Mouse (Mus musculus) layer of hippocampus, adult 18-20 months (tissue): ENCODE measurements around the gene Dscaml1. TPM values are rescaled to one million over a fixed set of nuclear protein-coding genes. Genes with fewer than 3 reads are reported as not detected.

Experiments
- DNase-seq, 2 experiments: peaks; one replicate each; pipeline ENCODE4 v3.0.0; 2022; ENCODE audit warnings: low spot score in 2 of 2
- total RNA-seq, 2 experiments: library from RNA; stranded (reverse); gene quantifications; 2 replicates each; pipeline ENCODE4 v1.2.3; 2021

Dscaml1 gene
- total RNA-seq, 2 experiments from 2014 or later, result 81.6 to 85.3 TPM

DNA sequence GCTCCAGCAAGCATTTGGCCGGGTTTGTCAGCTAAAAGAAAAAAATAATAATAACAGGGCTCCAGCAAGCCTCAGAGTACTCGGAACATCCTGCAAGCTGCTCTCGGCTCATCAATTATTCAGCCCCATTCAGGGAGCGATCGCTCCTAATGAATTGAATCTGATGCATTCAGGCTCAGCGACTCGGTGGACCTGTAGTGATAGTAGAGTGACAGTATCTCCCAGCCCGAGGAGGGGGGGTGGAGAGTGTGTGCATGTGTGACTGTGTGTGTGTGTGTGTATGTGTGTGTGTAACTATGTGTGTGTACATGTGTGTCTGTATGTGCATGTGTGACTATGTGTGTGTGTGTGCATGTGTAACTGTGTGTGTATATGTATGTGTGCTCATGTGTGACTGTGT, 250.2 kb downstream of the Dscaml1 start:
- DNase-seq, result peak in 1 of 2 experiments; percentile 47

DNA sequence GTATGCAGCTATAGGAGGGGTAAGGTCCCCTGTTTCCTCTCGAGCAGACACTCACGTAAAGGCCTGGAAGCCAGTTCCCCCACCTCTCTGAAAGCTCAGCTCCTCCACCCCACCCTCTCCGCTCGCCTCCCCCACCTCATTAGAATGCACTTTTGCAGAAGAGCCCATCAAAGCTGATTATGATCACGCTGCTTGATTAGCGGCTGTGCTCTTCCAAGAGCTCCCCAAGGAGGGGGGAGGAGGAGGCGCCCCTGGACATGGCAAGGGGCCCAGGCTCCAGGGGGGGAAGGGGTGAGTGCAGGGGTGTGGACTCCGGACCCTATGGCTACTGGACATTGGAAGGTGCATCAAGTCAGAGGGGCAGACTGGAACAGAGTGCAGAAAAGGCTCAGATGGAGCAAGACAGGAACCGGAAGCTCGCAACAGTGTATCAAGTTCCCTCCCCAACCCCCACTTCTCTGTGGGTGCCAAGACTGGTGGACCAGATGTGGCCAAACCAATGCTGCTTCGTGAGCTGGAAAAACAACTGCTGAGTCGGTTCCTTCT, 250.9 kb downstream of the Dscaml1 start:
- peak in 1 of 2 experiments; percentile 45 for DNase-seq

DNA sequence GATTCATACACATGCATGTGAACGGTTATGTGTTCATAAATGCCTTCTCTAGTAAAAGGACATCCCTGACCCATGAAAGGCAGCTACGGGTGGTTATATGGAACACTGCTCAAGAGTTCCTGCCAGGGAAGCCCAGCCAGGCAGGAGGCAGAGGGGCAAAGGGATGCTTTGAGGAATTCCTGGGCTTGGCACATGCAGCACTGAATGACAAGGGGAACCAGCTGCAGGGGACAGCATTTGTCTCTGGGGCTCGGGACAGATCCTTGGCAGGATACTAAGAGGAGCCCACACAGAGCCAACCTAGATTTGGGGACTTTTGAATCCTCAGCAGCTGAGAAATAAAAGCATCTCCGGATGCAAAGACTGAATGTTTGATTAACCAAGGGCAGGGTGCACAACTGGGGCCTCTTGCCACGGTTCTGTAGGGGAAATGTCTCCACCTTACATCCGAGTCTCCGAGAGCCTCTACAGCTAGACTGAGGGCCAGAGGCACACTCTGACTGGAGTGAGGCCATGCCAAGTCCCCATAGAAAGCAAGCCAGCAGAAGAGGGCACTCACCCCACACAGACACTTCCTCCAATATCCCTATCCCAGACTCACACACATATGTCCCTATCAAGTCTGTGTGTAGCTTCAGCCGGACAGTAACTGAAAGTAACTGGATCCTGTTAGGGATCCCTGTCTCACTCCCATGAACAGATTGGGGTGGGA, 251.7 kb downstream of the Dscaml1 start:
- peak in 1 of 2 experiments; percentile 44 for DNase-seq

DNA sequence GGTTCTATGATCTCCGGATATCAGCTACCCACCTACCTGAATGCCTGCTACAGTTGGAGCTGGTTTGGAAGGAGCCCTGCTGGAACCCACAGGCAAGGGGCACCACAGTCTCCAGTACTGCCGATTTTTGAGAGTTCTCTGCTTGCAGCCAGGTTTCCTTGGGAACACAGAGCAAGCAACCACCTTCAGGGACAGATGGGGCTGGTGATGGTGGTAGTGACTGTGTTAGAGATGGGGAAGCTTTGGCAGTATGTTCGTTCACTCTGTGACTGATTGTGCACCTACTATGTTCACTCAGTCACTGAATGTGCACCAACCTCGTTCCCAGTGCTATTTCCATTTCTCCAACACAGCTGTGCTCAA, 252.2 kb downstream of the Dscaml1 start:
- peak; percentile 71 to 82 for DNase-seq

DNA sequence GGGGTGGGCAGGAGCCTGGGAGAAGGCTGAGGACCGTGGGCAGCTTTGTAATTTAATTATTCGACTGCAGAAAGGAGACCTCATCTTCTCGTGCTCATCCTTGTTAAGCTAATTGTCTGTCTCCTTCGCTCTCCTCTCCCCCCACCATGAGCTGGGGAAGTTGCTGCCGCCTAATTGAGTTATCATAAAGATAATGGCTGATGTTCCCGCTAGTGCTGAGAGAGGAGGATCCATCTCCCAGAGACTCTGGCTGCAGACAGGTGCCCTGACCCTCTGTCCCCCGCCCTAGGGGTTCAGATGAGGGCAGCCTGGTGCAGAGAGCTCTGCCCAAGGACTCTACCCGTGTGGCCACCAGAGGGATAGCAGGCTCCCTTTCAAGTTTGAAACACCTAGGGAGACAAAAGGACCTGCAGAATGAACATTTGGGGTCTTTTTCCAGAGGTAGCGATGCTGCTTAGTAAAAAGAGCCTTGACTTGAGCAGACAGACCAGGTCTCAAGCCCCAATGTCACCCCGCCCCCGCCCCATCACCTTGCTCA, 256.1 kb downstream of the Dscaml1 start:
- no peak for DNase-seq

DNA sequence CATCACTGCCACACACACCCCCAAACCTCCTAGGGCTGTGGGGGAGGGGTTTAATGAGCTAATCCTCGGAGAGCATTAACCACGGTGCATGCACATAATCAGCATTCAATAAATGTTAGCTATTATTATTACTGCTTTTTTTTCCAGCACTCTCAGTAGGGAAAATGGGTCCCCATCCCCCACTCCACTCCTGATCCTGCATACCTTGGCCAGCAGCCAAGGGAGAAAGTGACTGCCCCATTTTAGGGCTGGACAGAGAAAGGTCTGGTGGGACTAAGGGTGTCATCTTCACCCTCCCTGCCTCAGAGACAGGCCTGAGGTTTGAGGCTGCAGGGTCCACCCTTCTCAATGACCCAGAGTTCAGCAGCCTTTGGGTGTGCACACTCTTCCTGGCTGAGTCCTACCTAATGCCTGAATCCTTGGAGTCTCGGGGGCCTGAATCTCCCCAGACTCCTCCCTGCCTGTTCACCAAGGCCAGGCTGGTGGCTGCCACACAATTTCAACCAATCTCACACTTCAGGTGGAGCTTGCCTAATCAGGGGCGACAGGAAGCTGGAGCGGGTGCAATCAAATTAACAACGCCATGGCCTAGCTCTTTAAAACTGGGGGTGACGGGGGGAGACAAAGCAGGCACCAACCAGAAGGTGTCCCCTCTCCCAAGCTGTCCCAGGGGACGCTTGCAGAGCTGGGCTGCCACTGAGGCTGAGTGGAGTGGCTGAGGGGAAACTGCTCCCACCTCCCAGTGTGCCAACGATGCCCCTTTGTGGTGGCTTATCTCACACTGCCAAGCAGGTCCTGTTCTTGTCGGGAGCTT, 267.2 kb downstream of the Dscaml1 start:
- DNase-seq, result no peak

DNA sequence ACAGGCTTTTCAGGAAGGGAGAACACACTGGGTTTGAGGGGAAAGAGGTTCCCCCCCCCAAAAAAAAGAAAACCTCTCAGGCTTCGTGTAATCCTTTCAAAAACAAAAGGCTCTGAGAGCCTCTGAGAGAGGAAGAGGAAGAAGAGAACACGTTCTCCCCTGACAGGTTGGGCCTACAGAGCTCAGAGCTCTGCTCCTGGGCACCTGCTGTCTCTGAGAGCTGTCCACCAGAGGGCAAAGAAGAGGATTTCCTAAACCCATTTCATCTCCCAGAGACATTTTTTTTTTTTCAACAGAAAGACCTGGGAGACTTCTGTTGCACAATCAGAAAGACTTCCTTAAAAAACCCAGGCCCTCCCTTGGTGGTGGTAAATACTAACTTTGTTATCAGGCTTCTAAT, 267.8 kb downstream of the Dscaml1 start:
- no peak for DNase-seq

DNA sequence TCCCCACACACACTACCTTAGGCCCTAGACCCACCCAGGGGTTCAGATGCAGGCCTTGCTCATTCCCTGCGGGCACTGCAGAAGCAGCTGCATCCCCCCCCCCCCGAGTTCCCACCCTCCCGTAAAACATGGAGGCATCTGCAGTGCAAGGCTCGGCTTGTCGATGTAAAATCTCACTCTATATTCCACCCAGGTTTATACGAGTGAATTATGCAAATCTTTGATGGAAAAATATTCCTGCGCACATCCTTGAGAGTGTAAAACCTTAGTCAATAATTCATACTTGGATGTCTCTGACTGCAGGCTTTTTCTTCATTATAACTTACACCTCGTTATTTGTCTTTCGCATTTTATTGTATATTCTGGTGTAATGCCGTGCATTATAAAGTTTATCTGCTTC, 272.7 kb downstream of the Dscaml1 start:
- no peak for DNase-seq

DNA sequence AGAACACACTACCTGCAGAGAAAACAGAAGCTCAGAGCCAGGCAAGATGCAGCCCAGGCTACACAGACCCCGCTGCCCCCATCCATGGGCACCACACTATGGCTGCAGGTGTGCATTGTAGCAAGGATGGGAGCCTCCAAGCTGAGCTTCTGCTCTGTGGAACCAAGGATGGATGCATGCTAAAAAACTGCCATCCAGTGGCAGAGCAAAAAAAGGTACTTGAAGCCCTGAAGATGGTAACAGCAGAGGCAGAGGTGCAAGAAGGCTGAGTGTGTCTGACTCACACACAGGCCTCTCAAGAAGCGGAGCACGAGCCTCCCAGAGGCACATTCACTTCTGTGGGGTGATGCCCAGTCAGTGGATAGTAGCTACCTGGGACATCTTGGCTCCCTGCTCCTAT, 276.8 kb downstream of the Dscaml1 start:
- DNase-seq, result no peak

DNA sequence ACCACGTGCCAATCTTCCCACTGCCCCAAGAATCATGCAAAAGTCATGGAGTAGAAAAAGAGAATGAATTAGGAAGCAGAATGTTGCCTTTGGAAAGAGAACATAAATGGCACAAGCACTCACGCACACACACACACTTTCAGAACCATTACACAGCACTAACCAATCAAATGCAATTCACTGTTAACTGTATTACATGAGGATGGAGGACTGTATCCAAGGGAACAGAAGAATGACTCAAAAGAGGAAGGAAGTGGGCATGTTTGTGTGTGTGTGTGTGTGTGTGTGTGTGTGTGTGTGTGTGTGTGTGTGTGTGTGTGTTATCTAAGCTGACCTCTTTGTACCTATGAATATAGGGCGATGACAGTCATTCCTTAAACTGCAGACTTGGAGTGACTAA, 278.0 kb downstream of the Dscaml1 start:
- no peak for DNase-seq

DNA sequence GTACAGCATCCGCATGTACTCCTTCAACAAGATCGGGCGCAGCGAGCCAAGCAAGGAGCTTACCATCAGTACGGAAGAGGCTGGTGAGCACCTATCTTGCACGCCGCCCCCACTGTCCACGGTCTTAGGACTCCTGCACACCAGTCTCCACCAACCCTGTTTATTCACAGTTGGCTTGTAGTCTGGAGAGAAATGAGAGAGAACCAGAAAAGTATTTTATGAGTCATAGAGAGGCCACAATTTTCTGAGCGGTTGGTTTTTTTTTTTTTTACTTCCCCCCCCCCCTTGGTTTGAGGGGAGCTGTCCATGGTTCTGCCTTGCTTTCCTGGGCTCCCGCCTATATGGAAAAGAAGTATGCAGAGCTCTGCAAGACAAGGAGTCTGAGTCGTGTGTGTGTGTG, 283.9 kb downstream of the Dscaml1 start:
- no peak for DNase-seq

DNA sequence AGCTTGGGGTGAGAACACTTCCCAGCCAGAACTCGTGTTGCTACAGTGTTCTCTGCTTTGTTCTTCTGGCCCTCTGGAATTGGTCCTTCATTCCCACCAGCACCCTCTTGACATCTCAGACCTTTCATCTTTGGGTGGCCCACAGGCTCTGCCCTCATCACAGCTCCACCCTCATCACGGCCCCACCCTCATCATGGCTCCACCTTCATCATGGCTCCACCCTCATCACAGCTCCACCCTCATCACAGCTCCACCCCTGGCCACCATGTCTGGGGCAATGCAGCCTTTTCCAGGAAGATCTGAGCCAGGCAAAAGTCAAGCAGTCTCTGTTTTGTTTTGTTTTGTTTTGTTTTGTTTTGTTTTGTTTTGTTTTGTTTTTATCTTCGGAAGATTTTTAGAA, 289.0 kb downstream of the Dscaml1 start:
- no peak for DNase-seq

DNA sequence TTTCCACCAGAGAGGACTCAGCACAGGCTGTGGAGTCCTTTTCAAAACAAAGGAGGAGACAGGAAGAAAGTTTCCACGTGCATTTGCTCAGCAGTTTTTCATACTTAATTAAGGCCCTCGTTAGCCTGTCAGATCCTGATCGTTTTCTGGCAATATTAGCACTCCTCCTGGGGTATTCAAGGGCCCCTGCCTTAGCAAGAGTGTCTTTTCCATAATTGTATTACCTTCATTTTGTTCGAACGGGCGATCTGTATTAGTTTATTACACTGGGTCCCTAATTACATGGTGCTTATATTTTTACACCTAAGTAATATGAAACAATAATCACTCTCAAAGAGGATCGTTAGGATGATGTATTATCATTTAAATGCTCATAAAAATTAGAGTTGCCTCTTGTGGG, 293.6 kb downstream of the Dscaml1 start:
- DNase-seq, result no peak

DNA sequence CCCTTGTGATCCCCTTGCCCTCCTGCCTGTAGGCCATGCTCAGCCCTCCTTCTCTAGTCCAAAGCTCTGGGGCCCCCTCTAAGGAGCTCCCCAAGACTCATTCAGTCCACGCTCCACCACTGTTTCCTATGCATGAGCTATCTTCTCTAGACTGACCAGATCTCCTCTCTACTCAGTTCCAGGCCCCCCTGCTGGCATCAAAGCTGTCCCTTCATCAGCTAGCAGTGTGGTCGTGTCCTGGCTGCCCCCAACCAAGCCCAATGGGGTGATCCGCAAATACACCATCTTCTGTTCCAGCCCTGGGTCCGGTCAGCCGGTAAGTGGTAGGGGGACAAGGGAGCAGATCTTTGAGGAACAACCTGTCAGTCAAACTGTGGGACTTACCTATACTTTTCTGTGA, 305.4 kb downstream of the Dscaml1 start:
- no peak for DNase-seq

DNA sequence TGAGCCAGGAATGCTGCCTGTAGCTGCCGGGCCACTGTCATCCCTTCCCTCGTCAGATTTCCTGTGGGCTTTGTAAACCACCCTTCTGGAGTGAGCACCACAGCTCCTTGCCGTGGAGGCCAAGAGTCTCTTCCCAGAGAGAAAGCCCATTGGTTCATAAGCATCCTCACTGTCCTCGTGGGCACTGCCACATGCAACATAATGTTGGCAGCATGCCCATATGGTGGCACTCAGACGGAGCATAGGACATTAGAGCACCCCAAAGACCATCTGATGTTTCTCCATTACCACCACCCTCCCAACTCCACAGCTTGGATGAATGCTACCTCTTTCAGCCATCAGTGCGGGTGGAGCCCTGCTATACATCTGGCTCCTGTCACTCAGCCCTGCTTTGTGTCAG, 306.8 kb downstream of the Dscaml1 start:
- no peak for DNase-seq

DNA sequence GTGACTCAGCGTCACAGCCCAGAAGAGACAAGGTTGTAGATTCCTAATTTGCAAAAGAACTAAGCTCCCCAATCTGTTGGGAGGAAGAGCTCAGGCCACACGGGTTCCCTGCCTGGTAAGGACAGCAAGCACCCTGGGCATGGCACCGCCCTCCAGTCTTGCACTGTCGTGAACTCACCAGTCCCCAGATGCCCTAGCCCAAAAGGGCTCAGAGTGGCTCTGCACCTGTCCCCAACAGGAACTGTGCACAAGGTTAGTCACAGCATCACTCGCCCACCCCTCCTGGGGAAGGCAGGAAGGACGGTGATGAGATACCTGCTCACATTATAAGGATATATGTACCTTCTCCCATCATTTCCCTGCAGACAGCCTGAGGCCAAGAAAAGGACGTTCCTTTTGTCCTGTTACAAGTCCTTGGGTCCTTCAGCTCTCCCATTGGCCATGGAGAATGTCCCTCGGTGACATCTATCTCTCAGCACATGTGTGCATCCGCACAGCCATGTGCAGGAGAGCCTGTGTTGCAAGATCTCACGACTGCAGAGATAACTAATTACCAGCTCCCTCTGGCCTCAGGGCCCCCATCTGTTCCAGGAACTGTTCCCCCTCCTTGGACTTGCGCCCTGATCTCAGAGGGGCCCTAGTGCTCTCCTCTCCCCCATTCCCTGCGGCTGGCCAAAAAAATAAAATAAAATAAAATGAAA, 312.7 kb downstream of the Dscaml1 start:
- peak in 1 of 2 experiments; percentile 45 for DNase-seq

DNA sequence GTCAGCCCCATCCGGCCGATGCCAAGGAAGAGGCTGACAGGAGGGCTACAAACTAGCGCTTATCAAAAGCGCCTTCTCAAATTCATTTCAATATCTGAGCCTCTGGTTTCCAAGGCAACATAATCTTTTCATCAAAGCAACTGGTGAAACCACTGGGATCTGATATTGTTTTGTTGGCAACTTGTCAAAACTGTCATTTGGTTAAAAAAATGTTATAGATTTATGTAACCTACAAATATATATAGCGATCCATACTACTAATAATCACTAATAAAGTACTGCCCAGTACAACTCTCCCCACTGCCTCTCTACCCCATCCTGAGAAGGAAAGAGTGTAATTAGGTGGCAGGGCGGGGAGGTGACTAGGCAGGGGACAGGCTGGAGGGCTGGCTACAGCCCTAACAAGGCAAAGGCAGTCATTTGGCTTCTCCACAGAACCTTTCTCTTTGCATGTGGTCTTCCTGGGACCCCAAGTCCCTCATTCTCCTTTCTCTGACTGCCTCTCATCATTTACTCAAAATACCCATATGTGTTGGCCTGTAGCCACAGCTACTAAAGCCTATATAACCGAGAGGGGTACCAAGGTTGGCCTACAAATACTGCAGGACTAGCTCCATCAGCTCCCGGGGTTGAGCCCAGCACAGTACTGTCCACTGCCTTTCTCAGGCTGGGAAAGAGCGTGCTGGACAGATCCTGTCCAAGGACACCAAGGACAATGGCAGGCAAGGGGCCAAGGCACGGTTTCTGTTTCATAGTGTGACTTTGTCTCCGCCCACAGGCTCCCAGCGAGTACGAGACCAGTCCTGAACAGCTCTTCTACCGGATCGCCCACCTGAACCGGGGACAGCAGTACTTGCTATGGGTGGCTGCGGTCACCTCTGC, 313.5 kb downstream of the Dscaml1 start:
- peak in 1 of 2 experiments; percentile 61 for DNase-seq

DNA sequence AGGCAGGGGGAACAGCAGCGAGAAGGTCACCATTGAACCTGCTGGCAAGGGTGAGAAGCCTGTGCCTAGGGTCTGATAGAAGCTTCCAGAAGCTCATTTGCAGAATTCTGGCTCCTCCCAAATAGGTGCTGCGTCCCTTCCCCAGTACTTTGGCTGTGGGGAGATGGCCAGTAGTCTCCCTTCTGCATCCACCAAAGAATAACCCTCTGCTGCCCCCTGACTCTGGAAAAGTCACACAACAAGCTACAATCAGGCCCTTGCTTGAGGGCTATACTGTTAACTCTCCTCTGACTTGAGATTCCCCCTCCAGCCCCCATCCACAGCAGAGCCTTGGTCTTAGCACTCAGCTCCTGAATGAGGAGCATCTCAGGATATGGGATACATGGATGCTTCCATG, 314.2 kb downstream of the Dscaml1 start:
- DNase-seq, result no peak

DNA sequence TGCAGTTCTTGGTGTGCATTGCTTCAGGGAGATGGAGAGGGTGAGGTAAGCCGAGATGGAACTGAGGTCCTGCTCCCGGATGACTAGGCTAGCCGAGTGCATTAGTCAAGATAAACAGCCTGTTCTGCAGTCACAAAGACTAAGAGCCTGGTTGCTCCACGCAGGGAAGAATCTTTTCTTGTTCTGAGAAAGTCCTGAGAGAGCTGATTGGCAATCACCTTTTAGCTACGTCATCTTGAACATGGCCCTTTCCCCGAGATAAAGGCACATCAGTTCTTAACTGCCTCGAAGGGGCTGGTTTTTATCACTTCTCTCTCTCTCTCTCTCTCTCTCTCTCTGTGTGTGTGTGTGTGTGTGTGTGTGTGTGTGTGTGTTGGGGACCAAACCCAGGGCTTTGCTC, 319.0 kb downstream of the Dscaml1 start:
- no peak for DNase-seq

DNA sequence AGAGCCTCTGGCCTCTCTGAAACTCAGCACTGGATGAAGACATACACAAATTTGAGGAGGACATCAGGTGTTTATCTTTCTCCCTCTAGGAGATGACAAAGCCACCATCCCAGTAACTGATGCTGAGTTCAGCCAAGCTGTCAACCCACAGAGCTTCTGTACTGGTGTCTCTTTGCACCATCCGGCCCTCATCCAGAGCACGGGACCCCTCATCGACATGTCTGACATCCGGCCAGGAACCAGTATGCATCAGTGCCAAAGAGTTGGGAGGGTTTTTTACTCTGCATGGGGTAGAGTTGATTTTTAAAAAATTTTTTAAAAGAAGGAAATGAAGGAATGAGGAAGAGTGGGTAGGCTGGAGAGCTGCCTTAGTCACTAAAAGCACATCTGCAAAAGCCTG, 323.5 kb downstream of the Dscaml1 start:
- no peak for DNase-seq
